Mouse (Mus musculus) MEL (cell line): Measurements from ENCODE around the gene Otor. TPM values are rescaled to one million over a fixed set of nuclear protein-coding genes. Genes with fewer than 3 reads are reported as not detected.

Experiments used
- DNase-seq: peaks from one replicate; pipeline ENCODE4 v3.0.0; 2011; ENCODE audit warnings: low read depth, low spot score
- H3K27ac ChIP-seq: 2 replicates; pipeline ENCODE4 v1.5.1; 2012; ENCODE audit warnings: low read depth, mild to moderate bottlenecking, control low read depth, low read length, moderate library complexity; ENCODE audit not compliant: control insufficient read depth
- H3K27me3 ChIP-seq, 2 experiments: fragments of 150-350 bp in 1 of 2; sonication (generic) in 1 of 2; 2 replicates each; pipeline ENCODE4 v1.6.1; 2012; ENCODE audit warnings: low read length in 2 of 2, mild to moderate bottlenecking in 2 of 2, improper control_type of control experiment in 1 of 2, moderate library complexity in 1 of 2; ENCODE audit not compliant: insufficient read depth in 2 of 2, control insufficient read depth in 1 of 2
- H3K36me3 ChIP-seq, 2 experiments: 2 replicates each; pipeline ENCODE4 v1.6.1; 2012 to 2014; ENCODE audit warnings: low read length in 2 of 2, improper control_type of control experiment in 1 of 2, inconsistent platforms in 1 of 2, mild to moderate bottlenecking in 1 of 2; ENCODE audit not compliant: insufficient read depth in 2 of 2, control insufficient read depth in 1 of 2
- H3K4me1 ChIP-seq, 2 experiments: fragments of 150-350 bp in 1 of 2; sonication (generic) in 1 of 2; 2 replicates each; pipeline ENCODE4 v1.6.1; 2012; ENCODE audit warnings: low read length in 2 of 2, improper control_type of control experiment in 1 of 2, mild to moderate bottlenecking in 1 of 2; ENCODE audit not compliant: insufficient read depth in 2 of 2, control insufficient read depth in 1 of 2
- H3K4me3 ChIP-seq, 2 experiments: fragments of 150-350 bp in 1 of 2; sonication (generic) in 1 of 2; 2 replicates each; pipeline ENCODE4 v1.5.1; 2012; ENCODE audit warnings: low read depth in 2 of 2, low read length in 2 of 2, mild to moderate bottlenecking in 2 of 2, moderate library complexity in 2 of 2, control low read depth in 1 of 2, improper control_type of control experiment in 1 of 2; ENCODE audit not compliant: control insufficient read depth in 1 of 2, insufficient read depth in 1 of 2
- H3K79me2 ChIP-seq: 2 replicates; pipeline ENCODE4 v1.6.1; 2012; ENCODE audit warnings: mild to moderate bottlenecking, low read length, moderate library complexity; ENCODE audit not compliant: control insufficient read depth, poor library complexity, insufficient read depth
- H3K9ac ChIP-seq: 2 replicates; pipeline ENCODE4 v1.6.1; 2012; ENCODE audit warnings: low read depth, mild to moderate bottlenecking, control low read depth, low read length, moderate library complexity; ENCODE audit not compliant: control insufficient read depth, poor library complexity, severe bottlenecking
- H3K9me3 ChIP-seq: fragments of 150-350 bp; sonication (generic); replicated peaks from 2 replicates; pipeline ENCODE4 v1.6.1; 2012; ENCODE audit warnings: mild to moderate bottlenecking, low read length, improper control_type of control experiment, moderate library complexity; ENCODE audit not compliant: insufficient read depth
- BHLHE40 ChIP-seq: IDR thresholded peaks from 2 replicates; pipeline ENCODE4 v1.6.1; 2012; ENCODE audit warnings: low read depth, mild to moderate bottlenecking, inconsistent platforms, low read length, improper control_type of control experiment, borderline replicate concordance
- CHD2 ChIP-seq: IDR thresholded peaks from 2 replicates; pipeline ENCODE4 v1.6.1; 2011; ENCODE audit warnings: low read length, improper control_type of control experiment
- ELF1 ChIP-seq: IDR thresholded peaks from 2 replicates; pipeline ENCODE4 v1.6.1; 2014; ENCODE audit warnings: low read depth, mild to moderate bottlenecking, inconsistent platforms, low read length, improper control_type of control experiment, moderate library complexity
- GATA1 ChIP-seq: IDR thresholded peaks from 2 replicates; pipeline ENCODE4 v1.6.1; 2011; ENCODE audit warnings: low read depth, low read length, improper control_type of control experiment
- MEF2A ChIP-seq: IDR thresholded peaks from 2 replicates; pipeline ENCODE4 v1.6.1; 2014; ENCODE audit warnings: low read depth, mild to moderate bottlenecking, inconsistent platforms, low read length, improper control_type of control experiment; ENCODE audit not compliant: poor library complexity, insufficient replicate concordance, severe bottlenecking; ENCODE audit errors: extremely low read depth
- MXI1 ChIP-seq: IDR thresholded peaks from 2 replicates; pipeline ENCODE4 v1.6.1; 2011; ENCODE audit warnings: mild to moderate bottlenecking, low read depth, low read length, improper control_type of control experiment
- MYB ChIP-seq: IDR thresholded peaks from 2 replicates; pipeline ENCODE4 v1.6.1; 2011; ENCODE audit warnings: mild to moderate bottlenecking, low read depth, low read length, improper control_type of control experiment
- POLR2AphosphoS2 ChIP-seq: IDR thresholded peaks from 2 replicates; pipeline ENCODE4 v1.6.1; 2011; ENCODE audit warnings: low read length, improper control_type of control experiment
- SMC3 ChIP-seq: IDR thresholded peaks from 2 replicates; pipeline ENCODE4 v1.6.1; 2011; ENCODE audit warnings: low read depth, low read length, improper control_type of control experiment
- TCF12 ChIP-seq: IDR thresholded peaks from 2 replicates; pipeline ENCODE4 v1.6.1; 2014; ENCODE audit warnings: low read depth, mild to moderate bottlenecking, inconsistent platforms, low read length, improper control_type of control experiment, moderate library complexity
- ZC3H11A ChIP-seq: IDR thresholded peaks from 2 replicates; pipeline ENCODE4 v1.6.1; 2012; ENCODE audit warnings: low read depth, mild to moderate bottlenecking, inconsistent platforms, low read length, improper control_type of control experiment
- polyA plus RNA-seq, 2 experiments: library from polyadenylated mRNA; stranded (reverse) in 1 of 2; unstranded in 1 of 2; fragments of >175 nt in 1 of 2; fragments of >200 nt in 1 of 2; gene quantifications; 2 replicates each; pipeline versions ENCODE4 v1.2.1 to v1.2.4; 2012; ENCODE audit warnings: low replicate concordance in 2 of 2, low read depth in 1 of 2; ENCODE audit not compliant: insufficient read length in 2 of 2, insufficient read depth in 1 of 2, missing spikeins in 1 of 2
- total RNA-seq: library from RNA; depleted of rRNA; stranded (reverse); fragments of 300-350 nt; gene quantifications from 2 replicates; pipeline ENCODE4 v1.2.3, GENCODE M21; 2012; rRNA removed

The Otor gene
- total and polyA plus RNA-seq, 3 experiments, result not detected

- Histone ChIP-seq H3K4me3 (no peak overlapping the region), H3K27ac (no peak overlapping the region), H3K27me3 (no peaks in the 10 kb centered on the region), H3K36me3 (no peaks in the 10 kb centered on the region), H3K9me3 (no peaks in the 10 kb centered on the region), H3K4me1 (no peaks in the 10 kb centered on the region), H3K9ac (no peak overlapping the region), H3K79me2 (no peaks in the 10 kb centered on the region)
- DNase-seq, result no peak
- no peak for TF ChIP-seq MXI1
These were observed 39.9 kb downstream of the Otor start for GRCm38 (mm10) chr2:143118221-143118620.

GRCm38 (mm10) chr2:143131098-143131646 is 52.9 kb downstream of the Otor start:
- Histone ChIP-seq H3K9me3 (no peaks in the 10 kb centered on the region; the same call in 1 of the 2 replicates), H3K4me1 (no peaks in the 10 kb centered on the region), H3K36me3 (no peaks in the 10 kb centered on the region), H3K79me2 (no peaks in the 10 kb centered on the region), H3K27ac (no peak overlapping the region), H3K27me3 (no peaks in the 10 kb centered on the region)
- no peak for TF ChIP-seq ELF1
- TF ChIP-seq TCF12, result no peak
- TF ChIP-seq MYB, result no peak
- TF ChIP-seq MXI1, result no peak
- no peak for TF ChIP-seq SMC3
- TF ChIP-seq ZC3H11A, result no peak
- no peak for TF ChIP-seq BHLHE40
- no peak for TF ChIP-seq POLR2AphosphoS2
- no peak for TF ChIP-seq CHD2
- no peak for TF ChIP-seq GATA1
- no peak for TF ChIP-seq MEF2A
- TF ChIP-seq, all 39 proteins: peak for 0
- Histone ChIP-seq H3K9ac (no peak overlapping the region), H3K4me3 (no peak overlapping the region)
- no peak for DNase-seq

Other genes starting within 250 kb of the Otor start
- gene Kif16b, start 176.9 kb upstream of the Otor start, total RNA-seq, result 10.6 and 10.7 TPM in 2 replicates
- 10 to 100 TPM; 13.0 to 32.0 TPM for gene Kif16b, start 176.9 kb upstream of the Otor start, polyA plus RNA-seq
- gene Snrpb2, start 15.4 kb upstream of the Otor start, total RNA-seq, result 52.8 and 58.4 TPM in 2 replicates
- gene Snrpb2, start 15.4 kb upstream of the Otor start, polyA plus RNA-seq, result 10 to 100 TPM in 1 of 2 experiments, not detected in 1; 60.5 TPM